Mouse (Mus musculus) MEL (cell line): ENCODE data around the gene Olfm2. TPM values are rescaled to one million over a fixed set of nuclear protein-coding genes. Genes with fewer than 3 reads are reported as not detected.

Experiments
- DNase-seq: peaks from one replicate; pipeline ENCODE4 v3.0.0; 2011; ENCODE audit warnings: low read depth, low spot score
- H3K27ac ChIP-seq: 2 replicates; pipeline ENCODE4 v1.5.1; 2012; ENCODE audit warnings: low read depth, mild to moderate bottlenecking, control low read depth, low read length, moderate library complexity; ENCODE audit not compliant: control insufficient read depth
- H3K27me3 ChIP-seq, 2 experiments: fragments of 150-350 bp in 1 of 2; sonication (generic) in 1 of 2; 2 replicates each; pipeline ENCODE4 v1.6.1; 2012; ENCODE audit warnings: low read length in 2 of 2, mild to moderate bottlenecking in 2 of 2, improper control_type of control experiment in 1 of 2, moderate library complexity in 1 of 2; ENCODE audit not compliant: insufficient read depth in 2 of 2, control insufficient read depth in 1 of 2
- H3K36me3 ChIP-seq, 2 experiments: 2 replicates each; pipeline ENCODE4 v1.6.1; 2012 to 2014; ENCODE audit warnings: low read length in 2 of 2, improper control_type of control experiment in 1 of 2, inconsistent platforms in 1 of 2, mild to moderate bottlenecking in 1 of 2; ENCODE audit not compliant: insufficient read depth in 2 of 2, control insufficient read depth in 1 of 2
- H3K4me1 ChIP-seq, 2 experiments: fragments of 150-350 bp in 1 of 2; sonication (generic) in 1 of 2; 2 replicates each; pipeline ENCODE4 v1.6.1; 2012; ENCODE audit warnings: low read length in 2 of 2, improper control_type of control experiment in 1 of 2, mild to moderate bottlenecking in 1 of 2; ENCODE audit not compliant: insufficient read depth in 2 of 2, control insufficient read depth in 1 of 2
- H3K4me3 ChIP-seq, 2 experiments: fragments of 150-350 bp in 1 of 2; sonication (generic) in 1 of 2; 2 replicates each; pipeline ENCODE4 v1.5.1; 2012; ENCODE audit warnings: low read depth in 2 of 2, low read length in 2 of 2, mild to moderate bottlenecking in 2 of 2, moderate library complexity in 2 of 2, control low read depth in 1 of 2, improper control_type of control experiment in 1 of 2; ENCODE audit not compliant: control insufficient read depth in 1 of 2, insufficient read depth in 1 of 2
- H3K79me2 ChIP-seq: 2 replicates; pipeline ENCODE4 v1.6.1; 2012; ENCODE audit warnings: mild to moderate bottlenecking, low read length, moderate library complexity; ENCODE audit not compliant: control insufficient read depth, poor library complexity, insufficient read depth
- H3K9ac ChIP-seq: 2 replicates; pipeline ENCODE4 v1.6.1; 2012; ENCODE audit warnings: low read depth, mild to moderate bottlenecking, control low read depth, low read length, moderate library complexity; ENCODE audit not compliant: control insufficient read depth, poor library complexity, severe bottlenecking
- H3K9me3 ChIP-seq: fragments of 150-350 bp; sonication (generic); replicated peaks from 2 replicates; pipeline ENCODE4 v1.6.1; 2012; ENCODE audit warnings: mild to moderate bottlenecking, low read length, improper control_type of control experiment, moderate library complexity; ENCODE audit not compliant: insufficient read depth
- BHLHE40 ChIP-seq: IDR thresholded peaks from 2 replicates; pipeline ENCODE4 v1.6.1; 2012; ENCODE audit warnings: low read depth, mild to moderate bottlenecking, inconsistent platforms, low read length, improper control_type of control experiment, borderline replicate concordance
- CHD1 ChIP-seq: IDR thresholded peaks from 2 replicates; pipeline ENCODE4 v1.6.1; 2012; ENCODE audit warnings: low read depth, mild to moderate bottlenecking, inconsistent platforms, low read length, improper control_type of control experiment
- CHD2 ChIP-seq: IDR thresholded peaks from 2 replicates; pipeline ENCODE4 v1.6.1; 2011; ENCODE audit warnings: low read length, improper control_type of control experiment
- ELF1 ChIP-seq: IDR thresholded peaks from 2 replicates; pipeline ENCODE4 v1.6.1; 2014; ENCODE audit warnings: low read depth, mild to moderate bottlenecking, inconsistent platforms, low read length, improper control_type of control experiment, moderate library complexity
- EP300 ChIP-seq, 2 experiments: IDR thresholded peaks; 2 replicates each; pipeline ENCODE4 v1.6.1; 2011; ENCODE audit warnings: improper control_type of control experiment in 2 of 2, low read length in 2 of 2, low read depth in 1 of 2, mild to moderate bottlenecking in 1 of 2
- GATA1 ChIP-seq: IDR thresholded peaks from 2 replicates; pipeline ENCODE4 v1.6.1; 2011; ENCODE audit warnings: low read depth, low read length, improper control_type of control experiment
- HCFC1 ChIP-seq: IDR thresholded peaks from 2 replicates; pipeline ENCODE4 v1.6.1; 2012; ENCODE audit warnings: low read depth, mild to moderate bottlenecking, inconsistent platforms, low read length, improper control_type of control experiment, moderate library complexity
- KAT2A ChIP-seq: conservative IDR thresholded peaks from 2 replicates; pipeline ENCODE4 v1.6.1; 2012; ENCODE audit warnings: low read depth, low read length, improper control_type of control experiment, inconsistent platforms
- MAFK ChIP-seq: IDR thresholded peaks from 2 replicates; pipeline ENCODE4 v1.6.1; 2011; ENCODE audit warnings: low read depth, mild to moderate bottlenecking, low read length, improper control_type of control experiment, borderline replicate concordance
- MAZ ChIP-seq: IDR thresholded peaks from 2 replicates; pipeline ENCODE4 v1.6.1; 2012; ENCODE audit warnings: low read depth, mild to moderate bottlenecking, inconsistent platforms, low read length, improper control_type of control experiment
- MEF2A ChIP-seq: IDR thresholded peaks from 2 replicates; pipeline ENCODE4 v1.6.1; 2014; ENCODE audit warnings: low read depth, mild to moderate bottlenecking, inconsistent platforms, low read length, improper control_type of control experiment; ENCODE audit not compliant: poor library complexity, insufficient replicate concordance, severe bottlenecking; ENCODE audit errors: extremely low read depth
- MXI1 ChIP-seq: IDR thresholded peaks from 2 replicates; pipeline ENCODE4 v1.6.1; 2011; ENCODE audit warnings: mild to moderate bottlenecking, low read depth, low read length, improper control_type of control experiment
- MYB ChIP-seq: IDR thresholded peaks from 2 replicates; pipeline ENCODE4 v1.6.1; 2011; ENCODE audit warnings: mild to moderate bottlenecking, low read depth, low read length, improper control_type of control experiment
- MYC ChIP-seq: IDR thresholded peaks from 2 replicates; pipeline ENCODE4 v1.6.1; 2011; ENCODE audit warnings: low read depth, mild to moderate bottlenecking, low read length, improper control_type of control experiment, moderate library complexity
- NELFE ChIP-seq: IDR thresholded peaks from 2 replicates; pipeline ENCODE4 v1.6.1; 2011; ENCODE audit warnings: low read depth, low read length, improper control_type of control experiment
- POLR2AphosphoS2 ChIP-seq: IDR thresholded peaks from 2 replicates; pipeline ENCODE4 v1.6.1; 2011; ENCODE audit warnings: low read length, improper control_type of control experiment
- POLR2AphosphoS5 ChIP-seq: IDR thresholded peaks from 2 replicates; pipeline ENCODE4 v1.6.1; 2012; ENCODE audit warnings: low read depth, borderline replicate concordance, mild to moderate bottlenecking, inconsistent platforms, low read length, moderate library complexity, mixed read lengths
- RAD21 ChIP-seq: IDR thresholded peaks from 2 replicates; pipeline ENCODE4 v1.6.1; 2011; ENCODE audit warnings: mild to moderate bottlenecking, low read depth, low read length, improper control_type of control experiment
- TBP ChIP-seq: IDR thresholded peaks from 2 replicates; pipeline ENCODE4 v1.8.0; 2011; ENCODE audit warnings: low read depth, low read length, improper control_type of control experiment
- TCF12 ChIP-seq: IDR thresholded peaks from 2 replicates; pipeline ENCODE4 v1.6.1; 2014; ENCODE audit warnings: low read depth, mild to moderate bottlenecking, inconsistent platforms, low read length, improper control_type of control experiment, moderate library complexity
- USF1 ChIP-seq: IDR thresholded peaks from 2 replicates; pipeline ENCODE4 v1.6.1; 2014; ENCODE audit warnings: low read depth, mild to moderate bottlenecking, inconsistent platforms, low read length, improper control_type of control experiment, moderate library complexity
- USF2 ChIP-seq, 2 experiments: IDR thresholded peaks; 2 replicates each; pipeline ENCODE4 v1.6.1; 2011 to 2012; ENCODE audit warnings: improper control_type of control experiment in 2 of 2, low read length in 2 of 2, borderline replicate concordance in 1 of 2, inconsistent platforms in 1 of 2, low read depth in 1 of 2, mild to moderate bottlenecking in 1 of 2; ENCODE audit not compliant: insufficient read depth in 1 of 2
- ZC3H11A ChIP-seq: IDR thresholded peaks from 2 replicates; pipeline ENCODE4 v1.6.1; 2012; ENCODE audit warnings: low read depth, mild to moderate bottlenecking, inconsistent platforms, low read length, improper control_type of control experiment
- ZKSCAN1 ChIP-seq: IDR thresholded peaks from 2 replicates; pipeline ENCODE4 v1.6.1; 2012; ENCODE audit warnings: low read depth, mild to moderate bottlenecking, inconsistent platforms, low read length, improper control_type of control experiment, moderate library complexity
- ZMIZ1 ChIP-seq: IDR thresholded peaks from 2 replicates; pipeline ENCODE4 v1.6.1; 2012; ENCODE audit warnings: low read depth, mild to moderate bottlenecking, inconsistent platforms, low read length, improper control_type of control experiment, moderate library complexity
- ZNF384 ChIP-seq: IDR thresholded peaks from 2 replicates; pipeline ENCODE4 v1.6.1; 2012; ENCODE audit warnings: low read depth, mild to moderate bottlenecking, inconsistent platforms, low read length, improper control_type of control experiment
- polyA plus RNA-seq, 2 experiments: library from polyadenylated mRNA; stranded (reverse) in 1 of 2; unstranded in 1 of 2; fragments of >175 nt in 1 of 2; fragments of >200 nt in 1 of 2; gene quantifications; 2 replicates each; pipeline versions ENCODE4 v1.2.1 to v1.2.4; 2012; ENCODE audit warnings: low replicate concordance in 2 of 2, low read depth in 1 of 2; ENCODE audit not compliant: insufficient read length in 2 of 2, insufficient read depth in 1 of 2, missing spikeins in 1 of 2
- total RNA-seq: library from RNA; depleted of rRNA; stranded (reverse); fragments of 300-350 nt; gene quantifications from 2 replicates; pipeline ENCODE4 v1.2.3, GENCODE M21; 2012; rRNA removed

Gene Olfm2
- total RNA-seq (0.26 and 0.54 TPM in 2 replicates), polyA plus RNA-seq (1 to 10 TPM in 1 of 2 experiments, not detected in 1; 1.9 TPM)

DNA sequence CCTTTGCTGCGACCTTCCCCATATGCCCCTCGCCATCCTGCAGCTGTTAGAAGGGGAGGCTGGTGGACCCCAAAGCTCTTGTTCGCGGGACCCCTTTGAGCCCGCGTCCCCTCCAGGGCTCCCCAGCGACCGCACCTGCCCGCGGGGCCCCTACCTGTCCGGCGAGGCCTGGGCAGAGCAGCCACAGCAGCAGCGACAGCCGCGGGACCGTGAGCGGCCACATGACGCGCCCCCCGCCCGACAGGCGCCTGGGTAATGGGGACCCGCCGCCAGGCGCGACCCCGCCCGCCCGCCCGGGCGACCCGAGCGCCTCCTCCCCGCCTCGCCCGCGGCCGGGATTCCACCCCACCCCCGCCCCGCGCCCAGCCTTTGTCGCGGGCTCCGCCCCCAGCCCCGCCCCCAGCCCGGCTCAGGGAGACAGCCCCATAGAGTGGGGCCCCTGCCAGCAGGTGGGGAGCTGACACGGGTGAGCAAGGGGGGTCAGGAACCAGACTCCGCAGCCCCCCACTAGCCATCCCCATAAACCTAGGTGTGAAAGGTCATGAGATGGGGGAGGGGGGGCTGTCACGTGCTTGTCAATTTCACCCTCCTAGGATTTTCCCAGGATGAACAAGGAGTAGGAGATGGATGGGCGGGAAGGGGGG, at the start of gene Olfm2:
Olfm2 (minus strand) TSS at position 333 of the 644 bp plus-strand sequence.
- Histone ChIP-seq H3K27me3 (peaks cover 13 to 18% of the 10 kb centered on the region in 2 experiments), H3K79me2 (no peaks in the 10 kb centered on the region), H3K4me3 (peak within 1 kb of the TSS; percentile 25 to 39; a peak in 3 of 4 replicates), H3K9ac (peak within 1 kb of the TSS; percentile 11; the same call in 1 of the 2 replicates), H3K9me3 (no peaks in the 10 kb centered on the region), H3K27ac (no peak within 1 kb of the TSS), H3K36me3 (peaks cover 0 to 21% of the 10 kb centered on the region in 2 experiments; a peak in 2 of 4 replicates), H3K4me1 (peaks cover 16 to 38% of the 10 kb centered on the region in 2 experiments)
- DNase-seq, result peak; percentile 58
- TF ChIP-seq BHLHE40 (peak; percentile 77; the same call in 1 of the 2 replicates), CHD2 (no peak), GATA1 (no peak), POLR2AphosphoS5 (no peak), MAZ (peak; percentile 55; the same call in 1 of the 2 replicates), HCFC1 (no peak), CHD1 (no peak), NELFE (no peak), MAFK (no peak), ELF1 (no peak), USF1 (peak; percentile 72)

DNA sequence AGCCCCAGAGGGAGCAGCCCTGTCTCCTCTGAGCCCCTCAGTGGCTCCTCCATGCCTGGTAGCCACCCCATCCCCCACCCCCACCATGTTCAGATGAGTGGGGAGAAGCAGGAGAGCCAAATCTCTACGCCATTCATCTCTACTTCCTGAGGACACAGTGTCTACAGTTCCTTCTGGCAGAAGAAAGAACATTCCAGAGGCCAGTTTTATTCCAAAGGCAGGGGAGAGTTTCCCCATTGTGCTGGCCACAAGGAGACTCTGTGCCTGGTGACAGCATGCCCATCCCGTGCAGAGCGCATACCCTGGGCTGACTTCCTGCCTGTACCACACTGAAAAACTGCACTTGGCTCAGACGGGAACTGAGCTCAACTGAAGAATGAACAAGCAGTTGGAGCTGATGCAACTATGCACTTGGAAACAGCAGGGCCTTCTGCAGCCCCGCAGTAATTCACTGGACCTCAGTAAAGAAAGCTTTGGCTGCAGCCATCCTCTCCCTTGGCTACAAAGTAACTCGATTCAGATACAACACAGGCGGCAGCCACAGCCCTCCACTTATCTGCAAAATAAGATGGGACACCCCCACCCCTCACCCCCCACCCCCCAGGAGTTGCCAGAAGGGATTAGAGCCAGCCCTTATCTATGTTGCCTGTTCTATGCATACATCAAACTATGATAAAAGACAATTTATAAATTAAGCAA, 48.1 kb upstream of the Olfm2 start:
- peaks cover 5 to 6% of the 10 kb centered on the region in 2 experiments; a peak in 2 of 4 replicates for H3K27me3 ChIP-seq
- H3K79me2 ChIP-seq, result no peaks in the 10 kb centered on the region
- peak overlapping the region; percentile 46 to 51 for H3K4me3 ChIP-seq
- H3K9ac ChIP-seq, result peak overlapping the region; percentile 56
- H3K27ac ChIP-seq, result peak overlapping the region; percentile 74
- DNase-seq, result peak; percentile 94
- H3K9me3 ChIP-seq, result no peaks in the 10 kb centered on the region
- H3K4me1 ChIP-seq, result peaks cover 9 to 16% of the 10 kb centered on the region in 2 experiments
- peaks cover 0 to 12% of the 10 kb centered on the region in 2 experiments; a peak in 2 of 4 replicates for H3K36me3 ChIP-seq
- TF ChIP-seq MAFK (0 out of 2 replicates have a peak, but pooled peaks have one; percentile 3), EP300 (IDR thresholded peaks at IDR 0.05; ENCODE audit: low read depth in 1 of 2, low read length in 2 of 2) (peak; percentile 47 to 60; a peak in 2 of 4 replicates), TCF12 (peak; percentile 56; the same call in 1 of the 2 replicates), ZKSCAN1 (0 out of 2 replicates have a peak, but pooled peaks have one; percentile 6), NELFE (peak; percentile 59; the same call in 1 of the 2 replicates), POLR2AphosphoS2 (peak; percentile 41; the same call in 1 of the 2 replicates), MXI1 (peak; percentile 82), ZC3H11A (no peak), MYB (peak; percentile 86), ZMIZ1 (0 out of 2 replicates have a peak, but pooled peaks have one; percentile 54), TBP (peak; percentile 65), GATA1 (peak; percentile 65), USF2 (IDR thresholded peaks at IDR 0.05; ENCODE audit: borderline replicate concordance in 1 of 2, insufficient read depth in 1 of 2, low read depth in 1 of 2, low read length in 2 of 2) (no peak), ZNF384 (no peak), KAT2A (no peak; the same call in 1 of the 2 replicates), RAD21 (no peak), CHD2 (peak; percentile 50), ELF1 (peak; percentile 70), MEF2A (no peak), MYC (peak; percentile 74)
